Mouse (Mus musculus) MN1 (cell line): ENCODE measurements at regions not wholly inside any gene's neighbourhood (a gene's known extent, or its start where the extent isn't known, plus 50 kb on each side); places are given as distances from the start of the nearest gene placed in this dataset.

ENCODE experiments used
- DNase-seq: peaks from one replicate; pipeline ENCODE4 v3.0.0-alpha.2; 2016; ENCODE audit warnings: low spot score

- no peak for DNase-seq
Observed at GRCm38 (mm10) chr1:71837039-71837648, 184.1 kb upstream of the Fn1 start.

- no peak for DNase-seq
Observed at GRCm38 (mm10) chr1:71830379-71830778, 177.4 kb upstream of the Fn1 start.

DNA sequence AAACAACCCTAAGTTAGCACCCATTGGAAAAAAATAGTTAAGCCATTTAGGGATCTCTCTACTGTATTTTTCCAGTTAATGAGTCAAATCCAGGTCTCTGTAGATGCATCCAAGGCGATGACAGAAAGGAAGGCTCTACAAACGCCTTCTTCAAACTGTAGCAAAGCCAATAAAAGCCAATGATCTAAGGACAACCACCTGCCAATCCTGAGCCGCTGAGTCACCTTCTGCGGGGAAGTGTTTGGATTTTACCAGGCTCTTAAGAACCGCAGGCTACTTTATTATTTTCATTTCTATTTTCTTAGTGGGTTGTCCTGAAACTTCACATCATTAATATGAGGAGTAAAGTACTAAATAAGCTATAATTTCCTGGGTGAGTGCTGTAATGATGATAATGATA is 171.4 kb upstream of the Fn1 start:
- DNase-seq, result no peak

- DNase-seq, result no peak
Observed at GRCm38 (mm10) chr1:71822123-71822522, 169.1 kb upstream of the Fn1 start.

DNA sequence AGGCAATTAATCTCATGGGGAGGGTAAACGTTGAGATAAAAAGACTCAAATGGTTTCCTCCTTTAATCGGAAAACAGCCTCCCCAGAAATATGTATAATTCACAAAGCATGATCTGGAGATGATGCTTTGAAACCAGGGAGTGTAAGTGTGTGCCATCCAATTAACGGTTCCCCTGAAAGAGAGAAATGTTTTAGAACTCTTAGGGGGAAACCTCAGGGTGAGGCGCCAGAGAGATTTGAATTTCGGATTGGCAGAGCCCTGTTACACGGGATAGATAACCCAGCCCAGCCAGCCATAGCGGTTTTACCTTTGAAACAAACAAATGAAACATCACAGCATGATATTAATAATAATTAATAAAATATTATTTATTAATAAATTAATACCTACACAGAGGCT is 168.1 kb upstream of the Fn1 start:
- no peak for DNase-seq

GRCm38 (mm10) chr1:71816306-71816705 is 163.3 kb upstream of the Fn1 start:
- no peak for DNase-seq

DNA sequence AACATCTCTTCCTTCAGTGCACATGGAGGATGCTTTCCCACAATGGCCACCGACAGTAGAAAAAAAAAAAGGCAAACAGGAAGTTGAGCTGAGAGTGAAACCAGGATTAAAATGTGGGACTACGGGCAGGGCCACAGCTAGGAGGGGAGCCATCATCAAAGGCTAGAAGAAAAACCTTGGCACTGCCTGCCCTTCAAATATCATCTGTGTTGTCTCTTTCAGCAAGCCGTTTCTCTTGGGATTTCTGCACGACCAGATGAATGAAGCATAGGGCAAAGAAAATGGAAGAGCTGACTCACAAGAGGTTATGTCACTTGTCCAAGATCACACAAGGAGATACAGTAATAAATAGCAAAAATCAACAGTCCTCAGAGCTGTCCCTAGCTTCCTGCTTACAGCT is 161.1 kb upstream of the Fn1 start:
- DNase-seq, result peak; percentile 86

- DNase-seq, result no peak
Observed at GRCm38 (mm10) chr1:71812171-71812695, 159.2 kb upstream of the Fn1 start.

DNA sequence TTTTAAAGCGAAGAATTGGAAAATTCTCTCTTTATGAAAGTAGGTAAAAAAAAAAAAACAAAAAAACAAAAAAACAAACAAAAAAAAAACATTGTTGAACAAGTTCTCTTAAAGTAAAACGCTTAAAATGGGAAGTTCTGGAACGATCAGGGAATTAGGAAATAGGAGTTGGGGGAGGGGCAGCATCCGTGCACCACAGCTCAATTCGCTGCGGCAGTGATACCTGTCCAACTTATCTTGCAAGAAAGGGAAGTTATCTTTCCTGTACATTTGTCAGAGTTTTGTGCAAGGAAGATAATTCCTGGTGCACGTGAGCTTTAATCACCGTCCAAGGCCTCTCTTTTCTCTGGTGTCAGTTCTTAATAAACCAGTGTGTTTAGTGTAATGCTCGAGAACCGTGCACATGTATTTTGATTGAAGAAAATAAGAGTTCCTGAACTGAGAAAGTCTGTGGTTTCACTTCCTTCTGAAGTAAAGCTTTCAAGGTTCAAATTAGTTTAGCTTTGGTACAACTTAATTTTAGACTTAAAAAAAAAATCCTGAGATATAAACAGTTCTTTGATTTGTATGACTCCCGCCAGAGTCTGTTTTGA is 158.3 kb upstream of the Fn1 start:
- no peak for DNase-seq

DNA sequence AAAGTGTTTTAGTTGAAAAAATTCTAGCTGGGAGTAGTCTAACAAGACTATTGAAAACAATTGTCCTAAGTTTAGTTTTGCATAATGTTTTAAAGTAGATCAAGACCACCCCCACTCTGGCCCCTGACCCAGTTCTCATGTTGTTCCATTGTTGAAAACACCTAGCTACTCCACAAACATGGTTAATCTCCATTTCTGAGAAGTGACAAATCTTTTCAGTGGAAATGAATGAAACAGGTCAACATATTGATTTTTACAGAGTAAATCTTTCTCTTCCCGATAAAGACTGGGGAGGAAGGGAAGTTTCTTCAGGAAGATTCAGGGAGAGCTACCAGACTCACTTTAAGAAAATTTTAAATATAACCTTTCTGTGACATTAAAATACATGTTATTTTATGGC is 155.0 kb upstream of the Fn1 start:
- no peak for DNase-seq

GRCm38 (mm10) chr1:71807586-71807985 is 154.6 kb upstream of the Fn1 start:
- no peak for DNase-seq

DNA sequence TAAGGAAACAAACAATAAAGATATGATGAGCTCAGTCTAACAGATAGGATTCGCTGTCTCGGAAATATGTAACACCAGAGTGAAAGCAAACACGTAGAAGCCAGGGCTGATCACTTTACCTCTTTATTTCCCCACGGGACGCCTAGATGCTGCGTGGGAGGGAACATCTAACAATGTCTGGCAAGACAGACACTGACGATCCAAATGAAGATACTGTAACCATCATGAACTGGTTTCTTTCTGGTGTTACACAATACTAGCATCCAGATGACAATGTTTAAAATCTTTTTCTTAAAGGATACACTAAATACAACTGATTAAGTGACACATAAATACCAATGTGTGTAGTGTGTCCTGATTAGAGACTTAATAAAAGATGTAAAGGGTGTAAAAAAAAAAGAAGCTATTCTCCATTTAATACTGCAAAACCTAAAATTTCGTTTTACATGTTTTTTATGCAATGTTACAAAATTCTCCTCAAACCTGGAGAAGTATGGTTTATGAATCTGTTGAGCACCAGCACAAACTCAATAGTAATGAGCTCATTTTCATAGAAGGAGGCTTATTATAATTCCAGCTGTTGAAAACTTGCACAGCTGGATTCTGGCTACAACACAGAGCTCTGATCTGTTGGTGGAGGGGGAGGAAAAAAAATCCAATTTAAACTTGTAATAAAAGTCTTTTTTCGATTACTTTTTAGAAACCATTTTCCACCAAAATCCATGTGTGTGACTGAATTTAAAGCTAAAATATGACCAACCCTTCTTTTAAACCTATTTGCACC is 148.5 kb upstream of the Fn1 start:
- peak; percentile 70 for DNase-seq

- peak; percentile 22 for DNase-seq
Observed at GRCm38 (mm10) chr1:71800581-71800980, 147.6 kb upstream of the Fn1 start.

GRCm38 (mm10) chr1:71798636-71799035 is 145.6 kb upstream of the Fn1 start:
- no peak for DNase-seq

DNA sequence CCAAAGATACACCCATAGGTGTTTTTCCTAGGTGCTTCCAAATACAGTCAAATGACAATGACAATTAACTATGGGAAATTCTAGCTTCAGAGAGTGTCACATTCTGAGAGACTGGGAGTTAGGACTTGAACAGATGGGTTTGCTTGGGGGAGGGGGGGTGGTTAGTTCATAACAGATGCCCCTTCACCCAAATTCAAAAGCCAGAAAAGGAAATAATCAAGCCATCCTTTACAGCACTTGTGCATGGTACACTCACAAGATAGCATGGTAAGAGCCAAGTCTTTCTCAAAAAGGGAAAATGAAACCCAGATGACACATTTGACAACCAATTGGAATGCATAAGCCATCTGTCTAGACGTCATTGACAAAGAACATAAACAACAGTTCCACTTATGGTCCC is 135.4 kb upstream of the Fn1 start:
- no peak for DNase-seq

- no peak for DNase-seq
Observed at GRCm38 (mm10) chr1:71784880-71785279, 131.9 kb upstream of the Fn1 start.

- DNase-seq, result no peak
Observed at GRCm38 (mm10) chr1:71778292-71778691, 125.3 kb upstream of the Fn1 start.

- DNase-seq, result peak; percentile 11
Observed at GRCm38 (mm10) chr1:71775865-71776501, 123.0 kb upstream of the Fn1 start.

DNA sequence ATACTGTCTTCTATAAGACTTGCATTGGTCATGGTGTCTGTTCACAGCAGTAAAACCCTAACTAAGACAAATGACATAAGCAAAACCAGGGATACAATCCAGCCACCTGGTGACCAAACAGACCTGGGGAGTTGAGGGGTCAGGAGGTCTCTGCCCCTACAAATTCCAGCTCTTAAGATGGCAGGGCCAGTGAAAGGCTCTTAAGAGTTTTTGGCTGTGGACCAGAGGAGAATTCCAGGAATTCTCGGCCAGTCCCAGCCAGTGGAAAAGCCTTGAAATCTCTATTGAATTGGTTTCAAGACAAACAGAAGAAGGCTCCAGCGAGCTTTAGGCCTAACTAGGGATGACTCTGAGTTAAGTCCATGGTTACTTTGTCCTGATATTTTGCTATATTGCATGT is 119.5 kb upstream of the Fn1 start:
- DNase-seq, result no peak

GRCm38 (mm10) chr1:71771798-71772197 is 118.8 kb upstream of the Fn1 start:
- no peak for DNase-seq

DNA sequence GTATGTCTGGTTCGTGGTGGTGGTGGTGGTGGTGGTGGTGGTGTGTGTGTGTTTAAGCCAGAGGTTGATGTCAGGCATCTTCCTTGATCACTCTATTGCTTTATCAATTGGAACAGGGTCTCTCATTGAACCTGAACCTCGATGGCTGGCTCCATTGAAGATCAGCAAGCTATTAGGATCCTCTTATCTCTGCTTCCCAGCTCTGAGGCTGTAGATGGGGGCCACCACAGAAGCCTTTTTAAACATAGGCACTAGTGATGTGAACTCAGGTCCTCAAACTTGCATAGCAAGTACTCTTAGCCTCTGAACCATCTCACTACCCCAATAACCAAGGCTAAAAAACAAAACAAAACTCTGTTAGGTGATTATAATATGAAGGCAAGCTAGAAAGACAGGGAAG is 116.6 kb upstream of the Fn1 start:
- no peak for DNase-seq

DNA sequence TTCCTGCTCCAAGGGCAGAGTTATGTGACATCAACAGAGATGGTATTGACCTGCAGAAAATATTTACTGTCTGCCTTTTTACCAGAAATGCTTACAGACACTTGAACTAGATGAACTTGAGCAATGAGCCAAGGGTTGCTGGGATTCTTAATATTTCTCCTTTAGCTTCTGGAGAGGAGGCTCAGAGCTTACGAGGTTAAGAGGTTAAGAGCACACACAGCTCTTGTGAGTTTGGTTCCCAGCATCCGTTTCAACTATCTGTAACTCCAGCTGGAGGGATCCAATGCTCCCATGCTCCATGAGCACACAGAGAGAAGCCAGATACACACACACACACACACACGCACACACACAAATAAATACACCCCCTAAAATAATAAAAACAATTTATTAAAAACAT is 114.7 kb upstream of the Fn1 start:
- no peak for DNase-seq

GRCm38 (mm10) chr1:71767076-71767475 is 114.1 kb upstream of the Fn1 start:
- no peak for DNase-seq
